Mouse (Mus musculus): ENCODE measurements around the gene 1700061G19Rik. TPM values are rescaled to one million over a fixed set of nuclear protein-coding genes. Genes with fewer than 3 reads are reported as not detected.

1700061G19Rik gene
- polyA plus RNA-seq, 1 experiment from 2014 or later, result 0.43 TPM

Other genes starting within 250 kb of the 1700061G19Rik start
- gene Lonp1, start 248.6 kb upstream of the 1700061G19Rik start, polyA plus RNA-seq (2015; fragmentation: Nextera tagmentation; extraction: Ambion mirVana), result 41.1 and 41.7 TPM in 2 replicates
- 0.43 and 0.91 TPM in 2 replicates for gene Catsperd, start 247.3 kb upstream of the 1700061G19Rik start, polyA plus RNA-seq (2015; fragmentation: Nextera tagmentation; extraction: Ambion mirVana)
- 80.2 and 92.8 TPM in 2 replicates for gene Ranbp3, start 202.2 kb upstream of the 1700061G19Rik start, polyA plus RNA-seq (2015; fragmentation: Nextera tagmentation; extraction: Ambion mirVana)
- gene Ndufa11, start 157.7 kb upstream of the 1700061G19Rik start, polyA plus RNA-seq (2015; fragmentation: Nextera tagmentation; extraction: Ambion mirVana), result 424 and 435 TPM in 2 replicates
- gene Vmac, start 157.5 kb upstream of the 1700061G19Rik start, polyA plus RNA-seq (2015; fragmentation: Nextera tagmentation; extraction: Ambion mirVana), result 15.4 and 18.2 TPM in 2 replicates
- gene Nrtn, start 117.9 kb upstream of the 1700061G19Rik start, polyA plus RNA-seq (2015; fragmentation: Nextera tagmentation; extraction: Ambion mirVana), result 5.1 and 7.3 TPM in 2 replicates
- 40.8 and 43.6 TPM in 2 replicates for gene Dus3l, start 110.7 kb upstream of the 1700061G19Rik start, polyA plus RNA-seq (2015; fragmentation: Nextera tagmentation; extraction: Ambion mirVana)
- 0.84 and 1.5 TPM in 2 replicates for gene Prr22, start 105.2 kb upstream of the 1700061G19Rik start, polyA plus RNA-seq (2015; fragmentation: Nextera tagmentation; extraction: Ambion mirVana)
- 6.7 and 6.9 TPM in 2 replicates for gene Rfx2, start 44.5 kb upstream of the 1700061G19Rik start, polyA plus RNA-seq (2015; fragmentation: Nextera tagmentation; extraction: Ambion mirVana)
- gene Acsbg2, start 1.0 kb upstream of the 1700061G19Rik start, polyA plus RNA-seq (2015; fragmentation: Nextera tagmentation; extraction: Ambion mirVana), result not detected in 2 replicates
- 34.8 and 40.6 TPM in 2 replicates for gene Mllt1, start 59.9 kb downstream of the 1700061G19Rik start, polyA plus RNA-seq (2015; fragmentation: Nextera tagmentation; extraction: Ambion mirVana)
- gene Acer1, start 106.6 kb downstream of the 1700061G19Rik start, polyA plus RNA-seq (2015; fragmentation: Nextera tagmentation; extraction: Ambion mirVana), result 0.09 TPM in 1 of 2 replicates, not detected in the other
- 113 and 124 TPM in 2 replicates for gene Clpp, start 114.8 kb downstream of the 1700061G19Rik start, polyA plus RNA-seq (2015; fragmentation: Nextera tagmentation; extraction: Ambion mirVana)
- 41.3 and 42.6 TPM in 2 replicates for gene Alkbh7, start 121.9 kb downstream of the 1700061G19Rik start, polyA plus RNA-seq (2015; fragmentation: Nextera tagmentation; extraction: Ambion mirVana)
- not detected in 2 replicates for gene Pspn, start 124.5 kb downstream of the 1700061G19Rik start, polyA plus RNA-seq (2015; fragmentation: Nextera tagmentation; extraction: Ambion mirVana)
- gene Gtf2f1, start 135.8 kb downstream of the 1700061G19Rik start, polyA plus RNA-seq (2015; fragmentation: Nextera tagmentation; extraction: Ambion mirVana), result 60.0 and 61.3 TPM in 2 replicates
- 0.63 and 1.0 TPM in 2 replicates for gene Gm17949, start 136.0 kb downstream of the 1700061G19Rik start, polyA plus RNA-seq (2015; fragmentation: Nextera tagmentation; extraction: Ambion mirVana)
- gene Khsrp, start 156.0 kb downstream of the 1700061G19Rik start, polyA plus RNA-seq (2015; fragmentation: Nextera tagmentation; extraction: Ambion mirVana), result 21.3 and 23.7 TPM in 2 replicates
- not detected in 2 replicates for gene Slc25a41, start 166.2 kb downstream of the 1700061G19Rik start, polyA plus RNA-seq (2015; fragmentation: Nextera tagmentation; extraction: Ambion mirVana)
- 62.6 and 63.1 TPM in 2 replicates for gene Crb3, start 183.6 kb downstream of the 1700061G19Rik start, polyA plus RNA-seq (2015; fragmentation: Nextera tagmentation; extraction: Ambion mirVana)
- 8.1 and 9.6 TPM in 2 replicates for gene Slc25a23, start 184.4 kb downstream of the 1700061G19Rik start, polyA plus RNA-seq (2015; fragmentation: Nextera tagmentation; extraction: Ambion mirVana)
- gene Dennd1c, start 203.0 kb downstream of the 1700061G19Rik start, polyA plus RNA-seq (2015; fragmentation: Nextera tagmentation; extraction: Ambion mirVana), result 5.4 and 5.8 TPM in 2 replicates
- 12.3 and 15.0 TPM in 2 replicates for gene Tubb4a, start 212.3 kb downstream of the 1700061G19Rik start, polyA plus RNA-seq (2015; fragmentation: Nextera tagmentation; extraction: Ambion mirVana)
- 7.3 and 8.5 TPM in 2 replicates for gene Tnfsf9, start 229.8 kb downstream of the 1700061G19Rik start, polyA plus RNA-seq (2015; fragmentation: Nextera tagmentation; extraction: Ambion mirVana)

Measured in lung, embryonic 16.5 days (tissue).